Mouse (Mus musculus): ENCODE results near the gene Fam69b.

Fam69b gene

DNA sequence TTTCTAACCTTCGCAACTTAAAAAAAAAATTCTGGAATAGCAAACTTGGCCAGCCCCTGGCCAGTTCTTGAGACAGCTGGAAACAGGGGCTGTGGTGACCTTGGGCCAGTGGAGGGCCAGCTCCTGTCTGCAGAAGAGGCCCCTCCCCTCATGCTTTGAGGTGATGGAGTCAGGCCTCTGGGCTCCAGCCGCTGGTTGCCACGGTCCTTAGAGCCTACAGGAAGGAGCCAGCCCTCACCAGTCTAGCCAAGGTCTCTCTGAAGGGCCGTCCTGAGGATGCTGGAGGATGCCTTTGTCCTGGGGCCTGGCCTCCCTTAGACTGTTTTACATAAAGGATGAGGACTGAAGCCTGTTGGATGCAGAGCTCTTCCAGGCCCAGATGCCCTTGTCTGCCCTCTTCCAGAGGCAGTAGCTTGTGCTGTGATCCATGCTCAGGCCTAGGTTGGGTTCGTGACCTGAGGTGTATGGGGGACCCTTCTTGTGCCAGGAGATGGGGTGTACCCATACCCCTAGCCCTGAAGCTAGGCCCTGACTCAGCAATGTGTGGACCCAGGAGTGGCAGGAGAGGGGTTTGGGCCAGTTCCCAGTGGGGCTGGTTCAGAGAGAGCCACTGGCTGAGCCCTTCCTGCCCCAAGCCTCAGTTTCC is 658 bp downstream of the Fam69b start:
- no peak for DNase-seq

- no peak for DNase-seq
Observed at GRCm38 (mm10) chr2:26632541-26633395, 4.5 kb downstream of the Fam69b start.

- no peak for DNase-seq
Observed at GRCm38 (mm10) chr2:26633953-26634530, 5.8 kb downstream of the Fam69b start.

GRCm38 (mm10) chr2:26634629-26635488 is 6.6 kb downstream of the Fam69b start:
- no peak for DNase-seq

- DNase-seq, result no peak
Observed at GRCm38 (mm10) chr2:26635489-26636324, 7.5 kb downstream of the Fam69b start.

- no peak for DNase-seq
Observed at GRCm38 (mm10) chr2:26636325-26636635, 8.0 kb downstream of the Fam69b start.

- no peak for DNase-seq
Observed at GRCm38 (mm10) chr2:26637316-26637932, 9.2 kb downstream of the Fam69b start.

GRCm38 (mm10) chr2:26638039-26638438 is 9.8 kb downstream of the Fam69b start:
- DNase-seq, result no peak

- DNase-seq, result no peak
Observed at GRCm38 (mm10) chr2:26638572-26638971, 10.3 kb downstream of the Fam69b start.

GRCm38 (mm10) chr2:26639083-26639482 is 10.8 kb downstream of the Fam69b start:
- DNase-seq, result peak; percentile 62

GRCm38 (mm10) chr2:26639838-26640830 is 11.9 kb downstream of the Fam69b start:
- DNase-seq, result peak; percentile 98

- no peak for DNase-seq
Observed at GRCm38 (mm10) chr2:26641006-26641647, 12.9 kb downstream of the Fam69b start.

- DNase-seq, result peak; percentile 45
Observed at GRCm38 (mm10) chr2:26643942-26644341, 15.7 kb downstream of the Fam69b start.

GRCm38 (mm10) chr2:26646643-26647293 is 18.5 kb downstream of the Fam69b start:
- DNase-seq, result peak; percentile 88

DNA sequence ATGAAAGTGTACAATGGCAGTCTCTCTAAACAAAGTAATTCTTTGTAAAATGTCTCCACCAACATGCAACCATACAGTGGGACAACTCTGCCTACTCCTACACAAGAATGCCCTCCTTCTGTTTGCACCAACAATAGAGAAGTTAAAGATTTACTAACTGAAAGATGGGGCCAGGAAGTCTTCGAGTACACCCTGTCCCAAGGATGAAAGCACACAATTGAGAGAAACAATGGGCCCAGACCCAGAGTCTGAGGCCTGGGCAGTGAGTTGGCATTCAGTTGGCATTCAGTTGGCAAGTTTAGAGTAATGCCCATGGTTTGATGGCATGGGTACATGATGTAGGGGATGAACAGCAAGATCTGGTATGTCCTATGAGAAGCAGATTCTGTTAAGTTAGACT is 26.4 kb downstream of the Fam69b start:
- no peak for DNase-seq

DNA sequence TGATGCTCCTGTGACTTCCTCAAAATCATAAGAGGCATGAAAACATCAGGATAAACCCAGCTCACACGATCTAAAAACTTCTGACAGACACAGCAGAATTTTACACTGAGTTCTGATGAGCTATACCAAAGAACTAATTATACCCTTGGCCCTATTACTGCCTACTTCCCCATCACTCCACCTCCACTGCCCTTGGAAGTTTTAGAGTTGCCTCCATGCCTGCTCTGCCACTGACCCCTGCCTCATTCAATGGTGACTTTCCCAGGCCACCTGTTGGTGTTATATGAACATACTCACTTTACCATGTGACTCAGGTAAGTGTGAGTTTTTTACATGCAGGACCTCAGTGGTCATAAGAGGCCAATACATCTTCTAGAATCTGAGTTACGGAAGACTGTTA is 29.2 kb downstream of the Fam69b start:
- no peak for DNase-seq

GRCm38 (mm10) chr2:26661143-26661752 is 33.0 kb downstream of the Fam69b start:
- DNase-seq, result no peak

GRCm38 (mm10) chr2:26661768-26662508 is 33.7 kb downstream of the Fam69b start:
- DNase-seq, result no peak

Measured in kidney, adult 9 months (tissue).